Mouse (Mus musculus) stomach, postnatal 0 days (tissue): ENCODE data around the gene Lyrm2.

Experiments
- CTCF ChIP-seq: IDR thresholded peaks from 2 replicates; pipeline ENCODE4 v1.5.1; 2016; ENCODE audit warnings: antibody characterized with exemption, low read depth, mild to moderate bottlenecking, moderate library complexity
- EP300 ChIP-seq: optimal IDR thresholded peaks from 2 replicates; pipeline ENCODE3; 2016; ENCODE audit warnings: antibody characterized with exemption

- TF ChIP-seq CTCF (no peak), EP300 (no peak)
These were observed 36.0 kb downstream of the Lyrm2 start for GRCm38 (mm10) chr4:32836071-32836470.
